Mouse (Mus musculus): ENCODE results near the gene Nr1h2. TPM values are rescaled to one million over a fixed set of nuclear protein-coding genes. Genes with fewer than 3 reads are reported as not detected.

Nr1h2 gene
- total RNA-seq, 2 experiments from 2014 or later: 81.4 to 105 TPM

- ATAC-seq (replicated peaks; ENCODE audit: low FRiP score, poor library complexity, severe bottlenecking): no peak
These were observed 33.2 kb upstream of the Nr1h2 start for GRCm38 (mm10) chr7:44586930-44587329.

DNA sequence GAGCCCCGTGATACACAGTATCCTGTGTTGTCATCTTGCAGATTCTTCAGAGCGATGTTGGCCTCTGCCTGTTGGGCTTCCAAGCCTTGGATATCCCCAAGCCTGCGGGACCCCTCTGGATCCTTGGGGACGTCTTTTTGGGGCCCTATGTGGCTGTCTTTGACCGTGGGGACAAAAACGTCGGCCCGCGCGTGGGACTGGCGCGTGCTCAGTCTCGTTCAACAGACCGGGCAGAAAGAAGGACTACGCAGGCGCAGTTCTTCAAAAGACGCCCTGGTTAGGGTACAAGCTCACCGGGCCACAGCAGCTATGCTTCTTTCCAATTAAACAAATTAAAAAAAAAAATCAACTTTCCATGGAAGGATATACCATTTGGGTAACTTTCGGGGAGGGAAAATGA, 32.8 kb upstream of the Nr1h2 start:
- no peak for ATAC-seq (replicated peaks; ENCODE audit: low FRiP score, poor library complexity, severe bottlenecking)

DNA sequence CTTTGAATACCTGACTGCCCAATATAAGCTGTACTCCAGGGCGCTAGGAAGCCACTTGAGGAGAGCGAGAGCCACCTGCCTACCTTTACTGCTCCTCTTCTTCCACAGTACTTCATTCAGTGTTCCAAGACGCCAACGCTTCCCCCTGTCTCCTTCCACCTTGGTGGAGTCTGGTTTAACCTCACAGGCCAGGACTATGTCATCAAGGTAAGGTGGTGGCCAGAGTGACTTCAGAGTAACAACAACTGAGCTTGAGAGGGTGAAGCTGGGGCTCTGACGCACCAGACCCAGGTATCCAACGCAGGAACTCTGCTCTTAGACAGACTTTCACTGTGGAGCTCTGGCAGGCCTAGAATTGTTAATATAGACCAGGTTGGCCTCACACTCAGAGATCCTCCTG, 31.9 kb upstream of the Nr1h2 start:
- ATAC-seq (replicated peaks; ENCODE audit: low FRiP score, poor library complexity, severe bottlenecking): no peak

GRCm38 (mm10) chr7:44584921-44585320, 31.2 kb upstream of the Nr1h2 start:
- ATAC-seq (replicated peaks; ENCODE audit: low FRiP score, poor library complexity, severe bottlenecking): no peak

- no peak for ATAC-seq (replicated peaks; ENCODE audit: low FRiP score, poor library complexity, severe bottlenecking)
These were observed 30.6 kb upstream of the Nr1h2 start for GRCm38 (mm10) chr7:44584265-44584804.

GRCm38 (mm10) chr7:44583146-44583545, 29.4 kb upstream of the Nr1h2 start:
- no peak for ATAC-seq (replicated peaks; ENCODE audit: low FRiP score, poor library complexity, severe bottlenecking)

DNA sequence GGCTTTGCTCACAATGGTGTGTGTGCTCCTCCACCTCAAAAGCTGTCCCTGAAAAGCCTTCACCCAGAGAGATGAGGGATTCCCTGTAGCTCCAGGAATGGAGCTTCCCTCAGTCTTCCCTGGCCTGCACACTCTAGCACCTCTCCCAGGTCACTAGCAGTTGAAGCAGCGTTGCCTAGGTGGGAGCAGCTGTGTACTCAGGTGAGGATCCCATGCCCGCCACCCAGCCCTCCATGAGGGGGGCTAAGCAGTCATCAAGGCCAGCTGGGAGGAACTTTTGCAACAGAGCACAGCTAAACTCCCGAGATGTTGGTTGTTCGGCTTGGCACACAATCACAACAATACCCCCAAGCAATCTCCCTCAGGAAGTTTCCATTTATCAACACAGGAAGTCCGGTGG, 29.0 kb upstream of the Nr1h2 start:
- ATAC-seq (replicated peaks; ENCODE audit: low FRiP score, poor library complexity, severe bottlenecking): no peak; the same call in 1 of the 2 replicates

GRCm38 (mm10) chr7:44581637-44582036, 27.9 kb upstream of the Nr1h2 start:
- ATAC-seq (replicated peaks; ENCODE audit: low FRiP score, poor library complexity, severe bottlenecking): no peak

GRCm38 (mm10) chr7:44576333-44576844, 22.6 kb upstream of the Nr1h2 start:
- ATAC-seq (replicated peaks; ENCODE audit: low FRiP score, poor library complexity, severe bottlenecking): no peak

DNA sequence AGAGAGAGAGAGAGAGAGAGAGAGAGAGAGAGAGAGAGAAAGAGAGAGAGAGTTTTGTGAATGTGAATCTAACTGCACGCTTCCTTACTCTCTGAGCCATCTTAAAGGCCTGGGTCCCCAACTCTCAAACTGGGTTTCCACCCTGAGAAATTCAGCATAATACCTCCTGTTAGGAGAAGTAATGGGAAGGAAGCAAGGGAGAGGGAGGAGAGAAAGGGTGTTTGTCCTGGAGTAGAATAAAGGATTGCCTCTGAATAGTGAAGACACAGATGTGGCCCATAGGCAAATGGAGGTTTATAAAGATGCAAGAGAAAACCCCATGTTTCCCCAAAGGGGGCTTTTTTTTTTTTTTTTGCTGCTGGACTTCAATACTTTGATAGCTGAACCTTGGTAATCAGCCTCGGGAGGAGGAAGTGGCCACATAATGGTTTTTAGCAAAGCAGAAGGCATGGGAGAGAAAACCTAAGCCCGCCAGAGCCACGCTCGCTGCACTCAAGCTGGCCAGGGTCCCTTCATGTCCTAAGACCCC, 19.3 kb upstream of the Nr1h2 start:
- ATAC-seq (replicated peaks; ENCODE audit: low FRiP score, poor library complexity, severe bottlenecking): no peak

DNA sequence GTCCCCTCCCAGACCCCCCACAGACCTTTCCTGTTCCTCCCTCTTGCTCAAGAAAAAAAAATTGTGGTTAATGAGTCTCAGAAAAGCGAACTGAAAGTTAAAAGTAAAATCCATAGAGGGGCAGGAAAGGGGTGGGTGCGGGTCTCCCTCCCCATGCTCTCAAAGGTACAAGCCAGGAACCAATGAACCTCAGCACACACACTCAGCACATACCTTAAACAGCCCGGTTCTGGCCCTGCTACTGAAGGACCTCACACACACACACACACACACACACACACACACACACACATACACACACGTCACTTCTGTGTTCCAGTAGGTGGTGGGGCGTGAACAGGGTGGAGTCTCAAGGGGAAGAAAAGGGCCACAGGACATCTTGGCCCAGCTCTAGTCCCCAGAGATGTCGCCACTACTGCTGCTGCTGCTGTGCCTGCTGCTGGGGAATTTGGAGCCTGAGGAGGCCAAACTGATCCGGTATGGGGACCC, 18.5 kb upstream of the Nr1h2 start, which contains the start of gene Napsa:
Napsa (plus strand) TSS at position 168 of the 489 bp plus-strand sequence.
- ATAC-seq (replicated peaks; ENCODE audit: low FRiP score, poor library complexity, severe bottlenecking): no peak

GRCm38 (mm10) chr7:44571811-44572210, 18.1 kb upstream of the Nr1h2 start:
- ATAC-seq (replicated peaks; ENCODE audit: low FRiP score, poor library complexity, severe bottlenecking): no peak

- ATAC-seq (replicated peaks; ENCODE audit: low FRiP score, poor library complexity, severe bottlenecking): no peak
These were observed 17.2 kb upstream of the Nr1h2 start for GRCm38 (mm10) chr7:44570989-44571388.

GRCm38 (mm10) chr7:44568803-44569202, 15.1 kb upstream of the Nr1h2 start:
- ATAC-seq (replicated peaks; ENCODE audit: low FRiP score, poor library complexity, severe bottlenecking): no peak

GRCm38 (mm10) chr7:44565414-44565813, 11.7 kb upstream of the Nr1h2 start:
- no peak for ATAC-seq (replicated peaks; ENCODE audit: low FRiP score, poor library complexity, severe bottlenecking)

DNA sequence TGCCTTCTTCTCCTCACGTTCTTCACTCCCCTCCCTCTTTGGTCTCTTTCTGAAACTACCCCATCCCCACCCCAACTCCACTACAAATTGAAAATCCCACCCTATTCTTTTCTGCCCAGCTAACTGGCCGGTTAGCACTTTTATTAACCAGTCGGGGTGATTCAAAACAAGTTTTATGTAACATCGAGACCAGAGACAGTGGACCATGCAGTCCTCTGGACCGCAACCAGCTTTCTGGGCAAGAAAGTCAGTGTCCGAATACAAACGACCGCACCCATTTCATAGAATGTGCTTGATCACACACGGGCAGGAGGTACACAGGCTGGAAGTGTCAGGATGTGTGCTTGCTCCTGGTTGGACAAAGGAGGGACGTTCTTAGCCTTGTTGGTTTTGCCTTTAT, 10.7 kb upstream of the Nr1h2 start:
- ATAC-seq (replicated peaks; ENCODE audit: low FRiP score, poor library complexity, severe bottlenecking): no peak

DNA sequence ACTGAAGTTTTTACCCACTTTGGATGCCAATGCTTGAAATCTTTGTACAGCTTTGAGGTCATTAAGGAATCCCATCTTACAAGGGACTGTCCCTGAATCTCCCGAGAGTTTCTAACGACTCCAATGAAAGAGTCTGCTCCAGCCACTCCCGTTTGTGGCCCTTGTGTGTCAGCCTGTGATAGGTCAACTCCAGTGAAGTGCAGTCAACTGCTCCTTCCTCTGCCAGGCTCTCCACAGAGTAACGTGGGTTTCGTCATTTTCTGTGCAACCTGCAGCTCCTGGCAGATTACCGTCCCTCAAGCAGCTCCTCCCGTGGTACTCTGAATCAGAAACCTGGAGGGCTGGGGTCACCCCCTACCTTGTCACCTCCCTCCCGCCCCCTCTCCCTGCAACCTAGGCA, 9.5 kb upstream of the Nr1h2 start:
- no peak for ATAC-seq (replicated peaks; ENCODE audit: low FRiP score, poor library complexity, severe bottlenecking)

DNA sequence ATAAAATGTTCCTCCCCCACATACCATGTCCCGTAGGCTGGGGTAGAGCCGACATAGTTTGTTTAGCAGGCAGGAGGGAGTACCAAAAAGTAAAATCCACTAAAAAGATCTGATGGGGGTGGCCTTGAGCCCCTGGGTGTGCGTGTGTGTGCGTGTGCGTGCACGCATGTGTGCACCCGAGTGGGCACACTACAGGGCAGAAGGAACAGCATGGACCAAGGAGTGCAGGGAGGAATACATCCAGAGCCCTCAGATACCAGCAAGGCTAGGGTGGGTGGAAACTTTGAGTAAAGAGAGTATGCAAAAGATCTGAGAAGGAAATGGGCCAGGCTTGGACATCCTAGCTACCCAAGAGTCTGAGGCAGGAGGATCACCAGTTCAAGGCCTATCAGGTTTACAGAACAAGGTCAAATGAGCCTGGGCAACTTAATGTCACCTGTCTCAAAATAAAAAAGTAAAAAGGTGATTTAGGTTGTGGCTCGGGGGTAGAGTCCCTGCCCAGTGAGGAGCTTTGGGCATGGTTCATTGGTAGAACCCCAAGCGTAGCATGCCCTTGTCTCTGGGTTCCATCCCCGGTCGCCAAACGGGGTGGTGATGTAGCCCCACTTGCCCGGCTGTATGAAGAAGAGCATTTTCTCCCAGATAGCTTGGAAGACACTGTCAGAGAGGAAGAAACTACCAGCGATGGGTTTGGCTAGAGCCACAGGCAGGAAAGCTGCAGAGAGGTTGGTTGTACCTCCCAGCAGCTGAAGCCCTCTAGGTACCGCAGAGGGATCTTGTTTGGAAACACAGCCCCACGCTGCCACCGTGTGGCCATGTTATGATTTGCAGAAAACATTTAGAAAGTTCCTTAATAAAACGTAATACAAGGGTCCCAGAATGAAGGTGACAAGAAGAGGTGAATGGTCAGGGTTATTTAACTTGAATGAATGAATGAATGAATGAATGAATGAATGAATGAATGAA, 7.0 kb upstream of the Nr1h2 start:
- peak; percentile 83 for ATAC-seq (replicated peaks; ENCODE audit: low FRiP score, poor library complexity, severe bottlenecking)

GRCm38 (mm10) chr7:44557629-44558028, 3.9 kb upstream of the Nr1h2 start:
- no peak for ATAC-seq (replicated peaks; ENCODE audit: low FRiP score, poor library complexity, severe bottlenecking)

- ATAC-seq (replicated peaks; ENCODE audit: low FRiP score, poor library complexity, severe bottlenecking): peak; percentile 50
These were observed 471 bp downstream of the Nr1h2 start for GRCm38 (mm10) chr7:44553196-44553764.
